ENCODE assay signal across 9 mouse cellular contexts in genomic region chr19:5952071-5952691, GRCm38 (mm10). TPM values are rescaled to one million over a fixed set of nuclear protein-coding genes. Genes with fewer than 3 reads are reported as not detected.
DNase-seq lines count a peak whose midpoint lies in the region; ATAC-seq and TF ChIP-seq lines count a peak whose summit lies in the region.
"Had no signal": no experiment of that assay in that cellular context is flagged by ENCODE, and none has a peak within 500 bp of the region (broad histone marks: within the 10 kb centered on the region; RNA-seq: fewer than 3 reads in every experiment).

No protein-coding gene starts in this region.

- peaks cover 12% of the 10 kb centered on the region for H3K4me1 ChIP-seq in liver, adult 2 months (ENCODE audit: control insufficient read depth, insufficient read depth, low read length)
- H3K4me1 ChIP-seq in limb, embryonic 15.5 days, result peaks cover 27% of the 10 kb centered on the region; the same call in 1 of the 2 replicates
- peaks cover 11% of the 10 kb centered on the region for H3K4me1 ChIP-seq in stomach, embryonic 15.5 days
- peaks cover 6% of the 10 kb centered on the region for H3K4me1 ChIP-seq in hindbrain, embryonic 10.5 days (replicated peaks)
- H3K4me1 ChIP-seq in hindbrain, embryonic 12.5 days, result peaks cover 5% of the 10 kb centered on the region; the same call in 1 of the 2 replicates
- no peaks in the 10 kb centered on the region for H3K4me1 ChIP-seq in midbrain, postnatal 0 days (ENCODE audit: insufficient read depth, low read length)

- TF ChIP-seq CTCF in liver, adult 2 months (IDR thresholded peaks at IDR 0.05; ENCODE audit: low read depth, low read length), result no peak
- TF ChIP-seq CTCF in midbrain, postnatal 0 days (IDR thresholded peaks at IDR 0.05), result no peak

- H3K4me3 ChIP-seq in liver, adult 2 months (ENCODE audit: insufficient read depth, low read depth, low read length), result no peak overlapping the region
- H3K4me3 ChIP-seq in limb, embryonic 15.5 days, result no peak overlapping the region
- no peak overlapping the region for H3K4me3 ChIP-seq in stomach, embryonic 15.5 days (replicated peaks)
- no peak overlapping the region for H3K4me3 ChIP-seq in hindbrain, embryonic 10.5 days
- no peak overlapping the region for H3K4me3 ChIP-seq in hindbrain, embryonic 12.5 days
- no peak overlapping the region for H3K4me3 ChIP-seq in midbrain, postnatal 0 days (ENCODE audit: low read depth, low read length)

- 73% methylated on average over 13 of the region's 13 CpGs for WGBS in liver, adult 2 months
- WGBS in limb, embryonic 15.5 days, result 63% methylated on average over 13 of the region's 13 CpGs
- 69% methylated on average over 13 of the region's 13 CpGs for WGBS in stomach, embryonic 15.5 days
- 86% methylated on average over 13 of the region's 13 CpGs for WGBS in hindbrain, embryonic 10.5 days
- 82% methylated on average over 13 of the region's 13 CpGs for WGBS in hindbrain, embryonic 12.5 days
- WGBS in midbrain, postnatal 0 days, result 91% methylated on average over 13 of the region's 13 CpGs

- H3K27ac ChIP-seq in liver, adult 2 months (replicated peaks; ENCODE audit: insufficient read depth, low read depth, low read length), result peak overlapping the region; percentile 75
- peak overlapping the region; percentile 71; the same call in 1 of the 2 replicates for H3K27ac ChIP-seq in limb, embryonic 15.5 days
- H3K27ac ChIP-seq in stomach, embryonic 15.5 days, result peak overlapping the region; percentile 66
- no peak overlapping the region for H3K27ac ChIP-seq in hindbrain, embryonic 10.5 days
- no peak overlapping the region for H3K27ac ChIP-seq in hindbrain, embryonic 12.5 days
- no peak overlapping the region for H3K27ac ChIP-seq in midbrain, postnatal 0 days (ENCODE audit: low read depth, low read length)

- no peaks in the 10 kb centered on the region for H3K27me3 ChIP-seq in liver, adult 2 months (ENCODE audit: control insufficient read depth, insufficient read depth, low read length)
- no peaks in the 10 kb centered on the region for H3K27me3 ChIP-seq in limb, embryonic 15.5 days
- H3K27me3 ChIP-seq in stomach, embryonic 15.5 days (replicated peaks), result no peaks in the 10 kb centered on the region
- H3K27me3 ChIP-seq in hindbrain, embryonic 10.5 days (ENCODE audit: insufficient read depth, poor library complexity, severe bottlenecking), result no peaks in the 10 kb centered on the region
- no peaks in the 10 kb centered on the region for H3K27me3 ChIP-seq in hindbrain, embryonic 12.5 days
- no peaks in the 10 kb centered on the region for H3K27me3 ChIP-seq in midbrain, postnatal 0 days (ENCODE audit: insufficient read depth, low read length)

- H3K79me2 ChIP-seq in liver, adult 2 months (ENCODE audit: control insufficient read depth, insufficient read depth, low read length), result no peaks in the 10 kb centered on the region

- no peaks in the 10 kb centered on the region for H3K9me3 ChIP-seq in limb, embryonic 15.5 days
- no peaks in the 10 kb centered on the region for H3K9me3 ChIP-seq in stomach, embryonic 15.5 days
- H3K9me3 ChIP-seq in hindbrain, embryonic 10.5 days, result no peaks in the 10 kb centered on the region
- H3K9me3 ChIP-seq in hindbrain, embryonic 12.5 days (replicated peaks), result no peaks in the 10 kb centered on the region
- H3K9me3 ChIP-seq in midbrain, postnatal 0 days (ENCODE audit: low read length), result no peaks in the 10 kb centered on the region

- ATAC-seq in limb, embryonic 15.5 days (ENCODE audit: insufficient number of reproducible peaks, low FRiP score, low TSS enrichment, low read depth), result peak; percentile 42; the same call in 1 of the 2 replicates
- no peak for ATAC-seq in stomach, embryonic 15.5 days (ENCODE audit: insufficient read depth, low FRiP score, low read depth)
- ATAC-seq in hindbrain, embryonic 12.5 days (ENCODE audit: low FRiP score), result no peak
- no peak for ATAC-seq in midbrain, postnatal 0 days (ENCODE audit: low FRiP score)

- no peak for TF ChIP-seq POLR2A in liver, adult 2 months (IDR thresholded peaks at IDR 0.05; ENCODE audit: extremely low read depth, insufficient read depth, low read length)

- peak; percentile 58 for DNase-seq in liver, adult 2 months (ENCODE audit: extremely low read depth, low read depth, low spot score)
- DNase-seq in liver, result no peak
- peak; percentile 53 to 67 for DNase-seq in heart, postnatal 14 days
- DNase-seq in hindbrain, embryonic 10.5 days (ENCODE audit: low spot score), result no peak
- no peak for DNase-seq in midbrain, postnatal 0 days (ENCODE audit: low spot score)

- no peak overlapping the region for H3K4me2 ChIP-seq in limb, embryonic 15.5 days
- H3K4me2 ChIP-seq in stomach, embryonic 15.5 days, result no peak overlapping the region
- H3K4me2 ChIP-seq in hindbrain, embryonic 12.5 days (replicated peaks), result no peak overlapping the region
- no peak overlapping the region for H3K4me2 ChIP-seq in midbrain, postnatal 0 days (ENCODE audit: low read depth, low read length, poor library complexity, severe bottlenecking)

- peaks cover 3% of the 10 kb centered on the region; the same call in 1 of the 2 replicates for H3K36me3 ChIP-seq in liver, adult 2 months (ENCODE audit: control insufficient read depth, insufficient read depth, low read length)
- peaks cover 83% of the 10 kb centered on the region for H3K36me3 ChIP-seq in limb, embryonic 15.5 days
- H3K36me3 ChIP-seq in stomach, embryonic 15.5 days, result peaks cover 24% of the 10 kb centered on the region
- peaks cover 98% of the 10 kb centered on the region for H3K36me3 ChIP-seq in hindbrain, embryonic 10.5 days
- H3K36me3 ChIP-seq in hindbrain, embryonic 12.5 days, result peaks cover 74% of the 10 kb centered on the region
- peaks cover 27% of the 10 kb centered on the region for H3K36me3 ChIP-seq in midbrain, postnatal 0 days (ENCODE audit: insufficient read depth, low read length)

- intact Hi-C loops in heart, postnatal 14 days (cut with DNase I), result no loop called here

- no peak overlapping the region for H3K9ac ChIP-seq in liver, adult 2 months (ENCODE audit: low read depth, low read length)
- H3K9ac ChIP-seq in limb, embryonic 15.5 days, result no peak overlapping the region
- no peak overlapping the region for H3K9ac ChIP-seq in stomach, embryonic 15.5 days
- H3K9ac ChIP-seq in hindbrain, embryonic 12.5 days, result no peak overlapping the region
- H3K9ac ChIP-seq in midbrain, postnatal 0 days (replicated peaks; ENCODE audit: low read length, poor library complexity, severe bottlenecking), result no peak overlapping the region

RNA-seq across cellular contexts. Expression of gene Pola2, which starts 11.8 kb away (rescaled TPM):
- total RNA-seq in liver, adult 2 months (2014; rRNA removed), result 6.7 and 8.3 TPM in 2 replicates
- 10.5 and 14.3 TPM in 2 replicates for polyA plus RNA-seq in liver, adult 2 months (2012; rRNA removed)
- total RNA-seq in heart, postnatal 14 days (2021), result 10 to 100 TPM; 12.3 to 14.2 TPM
- polyA plus RNA-seq in limb, embryonic 15.5 days (2015; fragmentation: Nextera tagmentation; extraction: Ambion mirVana), result 56.9 and 61.0 TPM in 2 replicates
- 60.9 and 64.2 TPM in 2 replicates for polyA plus RNA-seq in stomach, embryonic 15.5 days (2015; fragmentation: Nextera tagmentation; extraction: Ambion mirVana)
- polyA plus RNA-seq in hindbrain, embryonic 10.5 days (2016; fragmentation: Nextera tagmentation; extraction: Ambion mirVana), result 83.7 and 110 TPM in 2 replicates
- polyA plus RNA-seq in hindbrain, embryonic 12.5 days (2016; fragmentation: Nextera tagmentation; extraction: Ambion mirVana), result 47.4 and 49.2 TPM in 2 replicates
- total RNA-seq in midbrain, postnatal 0 days (2014; rRNA removed), result 17.8 and 21.6 TPM in 2 replicates
- polyA plus RNA-seq in midbrain, postnatal 0 days (2015; fragmentation: Nextera tagmentation; extraction: Ambion mirVana), result 16.7 and 16.9 TPM in 2 replicates

RNA-seq across cellular contexts. Expression of gene Cdc42ep2, which starts 27.6 kb away (rescaled TPM):
- total RNA-seq in liver, adult 2 months (2014; rRNA removed), result 1.7 and 2.1 TPM in 2 replicates
- 2.1 and 2.4 TPM in 2 replicates for polyA plus RNA-seq in liver, adult 2 months (2012; rRNA removed)
- total RNA-seq in heart, postnatal 14 days (2021), result 10 to 100 TPM in 1 of 2 experiments, 1 to 10 TPM in 1; 9.9 to 12.0 TPM
- 9.2 and 12.6 TPM in 2 replicates for polyA plus RNA-seq in limb, embryonic 15.5 days (2015; fragmentation: Nextera tagmentation; extraction: Ambion mirVana)
- polyA plus RNA-seq in stomach, embryonic 15.5 days (2015; fragmentation: Nextera tagmentation; extraction: Ambion mirVana), result 9.6 and 11.0 TPM in 2 replicates
- polyA plus RNA-seq in hindbrain, embryonic 10.5 days (2016; fragmentation: Nextera tagmentation; extraction: Ambion mirVana), result 2.0 and 2.9 TPM in 2 replicates
- 5.1 and 6.1 TPM in 2 replicates for polyA plus RNA-seq in hindbrain, embryonic 12.5 days (2016; fragmentation: Nextera tagmentation; extraction: Ambion mirVana)
- total RNA-seq in midbrain, postnatal 0 days (2014; rRNA removed), result 20.6 and 28.4 TPM in 2 replicates
- 19.2 and 20.9 TPM in 2 replicates for polyA plus RNA-seq in midbrain, postnatal 0 days (2015; fragmentation: Nextera tagmentation; extraction: Ambion mirVana)
- total RNA-seq: common myeloid progenitor, adult 5-6 weeks had no signal

RNA-seq across cellular contexts. Expression of gene Slc22a20, which starts 33.8 kb away (rescaled TPM):
- total RNA-seq in liver, adult 2 months (2014; rRNA removed), result not detected in 2 replicates
- polyA plus RNA-seq in liver, adult 2 months (2012; rRNA removed), result not detected in 2 replicates
- total RNA-seq in heart, postnatal 14 days (2021), result not detected
- not detected in 2 replicates for polyA plus RNA-seq in limb, embryonic 15.5 days (2015; fragmentation: Nextera tagmentation; extraction: Ambion mirVana)
- not detected in 2 replicates for polyA plus RNA-seq in stomach, embryonic 15.5 days (2015; fragmentation: Nextera tagmentation; extraction: Ambion mirVana)
- not detected in 2 replicates for polyA plus RNA-seq in hindbrain, embryonic 10.5 days (2016; fragmentation: Nextera tagmentation; extraction: Ambion mirVana)
- polyA plus RNA-seq in hindbrain, embryonic 12.5 days (2016; fragmentation: Nextera tagmentation; extraction: Ambion mirVana), result not detected in 2 replicates
- not detected in 2 replicates for total RNA-seq in midbrain, postnatal 0 days (2014; rRNA removed)
- not detected in 2 replicates for polyA plus RNA-seq in midbrain, postnatal 0 days (2015; fragmentation: Nextera tagmentation; extraction: Ambion mirVana)
- total RNA-seq: common myeloid progenitor, adult 5-6 weeks had no signal

RNA-seq across cellular contexts. Expression of gene Dpf2, which starts 39.4 kb away (rescaled TPM):
- 10.3 and 10.7 TPM in 2 replicates for total RNA-seq in liver, adult 2 months (2014; rRNA removed)
- 28.8 and 40.0 TPM in 2 replicates for polyA plus RNA-seq in liver, adult 2 months (2012; rRNA removed)
- 100 to 1,000 TPM; 101 TPM for total RNA-seq in heart, postnatal 14 days (2021)
- 117 and 125 TPM in 2 replicates for polyA plus RNA-seq in limb, embryonic 15.5 days (2015; fragmentation: Nextera tagmentation; extraction: Ambion mirVana)
- polyA plus RNA-seq in stomach, embryonic 15.5 days (2015; fragmentation: Nextera tagmentation; extraction: Ambion mirVana), result 98.7 and 118 TPM in 2 replicates
- polyA plus RNA-seq in hindbrain, embryonic 10.5 days (2016; fragmentation: Nextera tagmentation; extraction: Ambion mirVana), result 225 TPM in 2 replicates
- 161 and 177 TPM in 2 replicates for polyA plus RNA-seq in hindbrain, embryonic 12.5 days (2016; fragmentation: Nextera tagmentation; extraction: Ambion mirVana)
- total RNA-seq in midbrain, postnatal 0 days (2014; rRNA removed), result 52.9 and 84.7 TPM in 2 replicates
- polyA plus RNA-seq in midbrain, postnatal 0 days (2015; fragmentation: Nextera tagmentation; extraction: Ambion mirVana), result 57.7 and 61.0 TPM in 2 replicates

RNA-seq across cellular contexts. Expression of gene Tigd3, which starts 58.2 kb away (rescaled TPM):
- total RNA-seq in liver, adult 2 months (2014; rRNA removed), result 0.18 and 0.27 TPM in 2 replicates
- 0.16 and 0.24 TPM in 2 replicates for polyA plus RNA-seq in liver, adult 2 months (2012; rRNA removed)
- total RNA-seq in heart, postnatal 14 days (2021), result under 1 TPM; 0.79 to 0.93 TPM
- 3.1 TPM in 2 replicates for polyA plus RNA-seq in limb, embryonic 15.5 days (2015; fragmentation: Nextera tagmentation; extraction: Ambion mirVana)
- 2.3 and 2.4 TPM in 2 replicates for polyA plus RNA-seq in stomach, embryonic 15.5 days (2015; fragmentation: Nextera tagmentation; extraction: Ambion mirVana)
- polyA plus RNA-seq in hindbrain, embryonic 10.5 days (2016; fragmentation: Nextera tagmentation; extraction: Ambion mirVana), result 9.9 and 11.3 TPM in 2 replicates
- 11.0 and 11.3 TPM in 2 replicates for polyA plus RNA-seq in hindbrain, embryonic 12.5 days (2016; fragmentation: Nextera tagmentation; extraction: Ambion mirVana)
- total RNA-seq in midbrain, postnatal 0 days (2014; rRNA removed), result 9.0 and 11.4 TPM in 2 replicates
- polyA plus RNA-seq in midbrain, postnatal 0 days (2015; fragmentation: Nextera tagmentation; extraction: Ambion mirVana), result 10.6 and 10.9 TPM in 2 replicates

Comparison
In these comparisons a context has a peak if more than half of its experiments do, and no peak if none do; other contexts are left out.
1. DNase-seq: peak in liver, adult 2 months (single experiment) and heart, postnatal 14 days (2 of 2); none in liver (single experiment), hindbrain, embryonic 10.5 days (single experiment) and midbrain, postnatal 0 days (single experiment).
2. H3K27ac ChIP-seq: peak in liver, adult 2 months (single experiment), limb, embryonic 15.5 days (single experiment) and stomach, embryonic 15.5 days (single experiment); none in hindbrain, embryonic 10.5 days (single experiment), hindbrain, embryonic 12.5 days (single experiment) and midbrain, postnatal 0 days (single experiment).